Comparison of ENCODE assay signal across 8 mouse cellular contexts in genomic region chr11:33958713-33959112, GRCm38 (mm10). TPM values are rescaled to one million over a fixed set of nuclear protein-coding genes. Genes with fewer than 3 reads are reported as not detected.
DNase-seq lines count a peak whose midpoint lies in the region; ATAC-seq and TF ChIP-seq lines count a peak whose summit lies in the region.
"Had no signal": no experiment of that assay in that cellular context is flagged by ENCODE, and none has a peak within 500 bp of the region (broad histone marks: within the 10 kb centered on the region; RNA-seq: fewer than 3 reads in every experiment).

No protein-coding gene starts in this region.

- 83% methylated on average over 8 of the region's 8 CpGs for WGBS in intestine, postnatal 0 days
- 88% methylated on average over 8 of the region's 8 CpGs for WGBS in intestine, embryonic 15.5 days
- WGBS in thymus, adult 2 months, result 75% methylated on average over 8 of the region's 8 CpGs
- 80% methylated on average over 8 of the region's 8 CpGs for WGBS in limb, embryonic 10.5 days

- H3K4me2 ChIP-seq in intestine, postnatal 0 days (replicated peaks; ENCODE audit: low read depth), result no peak overlapping the region
- H3K4me2 ChIP-seq in intestine, embryonic 15.5 days (replicated peaks), result no peak overlapping the region

- no peaks in the 10 kb centered on the region for H3K4me1 ChIP-seq in intestine, postnatal 0 days (replicated peaks; ENCODE audit: control insufficient read depth, insufficient read depth, low read length)
- H3K4me1 ChIP-seq in intestine, embryonic 15.5 days (replicated peaks), result peaks cover 3% of the 10 kb centered on the region
- no peaks in the 10 kb centered on the region for H3K4me1 ChIP-seq in thymus, adult 2 months (replicated peaks; ENCODE audit: control insufficient read depth, insufficient read depth, low read length)
- peaks cover 19% of the 10 kb centered on the region for H3K4me1 ChIP-seq in limb, embryonic 10.5 days

- peak; percentile 67 for DNase-seq in thymus, adult 2 months
- DNase-seq in thymus, adult 18-20 months, result no peak
- DNase-seq in brain, adult 2 months (ENCODE audit: low read depth, low spot score), result peak; percentile 50
- peak; percentile 52 for DNase-seq in limb, embryonic 10.5 days (ENCODE audit: low spot score)
- peak; percentile 83 for DNase-seq in thymus, postnatal 4 days

- no peaks in the 10 kb centered on the region for H3K36me3 ChIP-seq in intestine, postnatal 0 days (ENCODE audit: control insufficient read depth, insufficient read depth)
- no peaks in the 10 kb centered on the region for H3K36me3 ChIP-seq in intestine, embryonic 15.5 days
- no peaks in the 10 kb centered on the region for H3K36me3 ChIP-seq in thymus, adult 2 months (ENCODE audit: control insufficient read depth, insufficient read depth, low read length)
- no peaks in the 10 kb centered on the region for H3K36me3 ChIP-seq in limb, embryonic 10.5 days

- peak; percentile 62 for TF ChIP-seq CTCF in intestine, postnatal 0 days (IDR thresholded peaks at IDR 0.05; ENCODE audit: low read depth)
- TF ChIP-seq CTCF in thymus, adult 2 months (IDR thresholded peaks at IDR 0.05; ENCODE audit: borderline replicate concordance, control insufficient read depth, extremely low read depth, insufficient read depth, low read length, poor library complexity), result no peak

- no peak overlapping the region for H3K9ac ChIP-seq in intestine, postnatal 0 days (ENCODE audit: low read depth, low read length)
- no peak overlapping the region for H3K9ac ChIP-seq in intestine, embryonic 15.5 days

- no peaks in the 10 kb centered on the region for H3K9me3 ChIP-seq in intestine, postnatal 0 days (ENCODE audit: control insufficient read depth)
- no peaks in the 10 kb centered on the region for H3K9me3 ChIP-seq in intestine, embryonic 15.5 days
- no peaks in the 10 kb centered on the region for H3K9me3 ChIP-seq in limb, embryonic 10.5 days (replicated peaks)

- no peaks in the 10 kb centered on the region for H3K27me3 ChIP-seq in intestine, postnatal 0 days (replicated peaks; ENCODE audit: control insufficient read depth, insufficient read depth, low read length)
- no peaks in the 10 kb centered on the region for H3K27me3 ChIP-seq in intestine, embryonic 15.5 days (replicated peaks)
- no peaks in the 10 kb centered on the region for H3K27me3 ChIP-seq in thymus, adult 2 months (ENCODE audit: control insufficient read depth, insufficient read depth, low read length)
- H3K27me3 ChIP-seq in limb, embryonic 10.5 days (ENCODE audit: low read depth, poor library complexity, severe bottlenecking), result no peaks in the 10 kb centered on the region

- no peak overlapping the region for H3K4me3 ChIP-seq in intestine, postnatal 0 days (ENCODE audit: low read depth, low read length)
- H3K4me3 ChIP-seq in intestine, embryonic 15.5 days (replicated peaks), result no peak overlapping the region
- no peak overlapping the region for H3K4me3 ChIP-seq in thymus, adult 2 months (ENCODE audit: control insufficient read depth, insufficient read depth, low read length)
- H3K4me3 ChIP-seq in limb, embryonic 10.5 days, result no peak overlapping the region
- H3K4me3 ChIP-seq: megakaryocyte, embryonic 14.5 days had no signal

- no peak for ATAC-seq in intestine, postnatal 0 days
- ATAC-seq in intestine, embryonic 15.5 days, result no peak

- no peak for TF ChIP-seq POLR2A in thymus, adult 2 months (IDR thresholded peaks at IDR 0.05; ENCODE audit: control insufficient read depth, extremely low read depth, insufficient read depth, low read length, poor library complexity)

- H3K27ac ChIP-seq in intestine, postnatal 0 days (ENCODE audit: low read depth, low read length), result no peak overlapping the region
- no peak overlapping the region for H3K27ac ChIP-seq in intestine, embryonic 15.5 days
- H3K27ac ChIP-seq in thymus, adult 2 months (ENCODE audit: control insufficient read depth, insufficient read depth, low read length), result no peak overlapping the region
- H3K27ac ChIP-seq in limb, embryonic 10.5 days, result no peak overlapping the region

RNA-seq across cellular contexts. Expression of gene Kcnmb1, which starts 4.1 kb away (rescaled TPM):
- 1.8 and 1.9 TPM in 2 replicates for polyA plus RNA-seq in intestine, postnatal 0 days (2015; fragmentation: Nextera tagmentation; extraction: Ambion mirVana)
- polyA plus RNA-seq in intestine, embryonic 15.5 days (2015; fragmentation: Nextera tagmentation; extraction: Ambion mirVana), result 1.8 and 2.0 TPM in 2 replicates
- polyA plus RNA-seq in thymus, adult 2 months (2012; rRNA removed), result 0.45 and 0.50 TPM in 2 replicates
- 0.10 TPM in 2 replicates for polyA plus RNA-seq in limb, embryonic 10.5 days (2016; fragmentation: Nextera tagmentation; extraction: Ambion mirVana)

RNA-seq across cellular contexts. Expression of gene Kcnip1, which starts 34.2 kb away (rescaled TPM):
- polyA plus RNA-seq in intestine, postnatal 0 days (2015; fragmentation: Nextera tagmentation; extraction: Ambion mirVana), result 1.9 and 2.5 TPM in 2 replicates
- polyA plus RNA-seq in intestine, embryonic 15.5 days (2015; fragmentation: Nextera tagmentation; extraction: Ambion mirVana), result 8.8 and 10.2 TPM in 2 replicates
- 0.12 and 0.13 TPM in 2 replicates for polyA plus RNA-seq in thymus, adult 2 months (2012; rRNA removed)
- 0.74 and 0.94 TPM in 2 replicates for polyA plus RNA-seq in limb, embryonic 10.5 days (2016; fragmentation: Nextera tagmentation; extraction: Ambion mirVana)

Comparison
In these comparisons a context has a peak if more than half of its experiments do, and no peak if none do; other contexts are left out.
1. DNase-seq: peak in thymus, adult 2 months (single experiment), brain, adult 2 months (single experiment), limb, embryonic 10.5 days (single experiment) and thymus, postnatal 4 days (single experiment); none in thymus, adult 18-20 months (0 of 2).